Mouse (Mus musculus) kidney, adult 2 months (tissue): ENCODE results near the gene Xrn1.

Experiments used
- CTCF ChIP-seq: fragments of 200-500 bp; conservative IDR thresholded peaks from 2 replicates; pipeline ENCODE4 v1.5.1; 2011; ENCODE audit warnings: low read depth, mild to moderate bottlenecking, control low read depth, low read length, moderate library complexity, mixed read lengths; ENCODE audit not compliant: insufficient read depth, insufficient read length
- POLR2A ChIP-seq: fragments of 200-500 bp; IDR thresholded peaks from one replicate; pipeline ENCODE4 v1.6.1; 2011; ENCODE audit warnings: low read depth, low read length, control low read depth

DNA sequence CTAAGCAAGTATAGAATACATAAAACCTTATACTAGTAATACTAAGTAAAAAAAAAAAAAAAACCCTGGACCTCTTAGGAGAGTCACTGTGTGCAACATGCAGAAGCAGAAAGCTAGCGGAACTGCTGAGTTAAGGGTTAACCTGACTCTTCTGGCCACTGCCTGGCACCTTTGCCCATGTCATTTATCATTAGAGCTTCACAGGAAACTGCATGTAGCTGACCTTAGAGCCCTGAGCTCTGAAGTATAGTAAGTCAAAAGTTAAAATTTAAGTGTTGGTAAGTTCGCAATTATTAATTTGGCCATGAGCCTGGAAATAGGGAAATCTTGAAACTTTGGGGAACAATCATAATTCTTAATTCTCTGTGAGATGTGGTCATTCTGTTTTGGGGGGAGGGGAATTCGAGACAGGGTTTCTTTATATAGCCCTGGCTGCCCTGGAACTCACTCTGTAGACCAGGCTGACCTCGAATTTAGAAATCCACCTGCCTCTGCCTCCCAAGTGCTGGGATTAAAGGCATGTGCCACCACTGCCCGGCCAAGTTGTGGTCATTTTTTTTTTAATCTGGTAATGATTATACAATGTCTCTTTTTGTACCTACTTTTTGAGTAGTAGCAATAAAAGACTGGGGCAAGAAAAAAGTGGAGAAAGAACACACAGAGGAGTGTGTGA, 109.4 kb downstream of the Xrn1 start:
- no peak for TF ChIP-seq CTCF
- TF ChIP-seq POLR2A = no peak
